Mouse (Mus musculus) hindbrain, embryonic 12.5 days (tissue): ENCODE results near the gene Ngef. TPM values are rescaled to one million over a fixed set of nuclear protein-coding genes. Genes with fewer than 3 reads are reported as not detected.

ENCODE experiments used
- ATAC-seq: fragments of 200-750 bp; cut with Nextera tagmentation; 2 replicates; pipeline ENCODE4 v1.8.0; 2017; ENCODE audit warnings: moderate TSS enrichment; ENCODE audit not compliant: low FRiP score
- H3K27ac ChIP-seq: fragments of 300-500 bp; sonication (generic); 2 replicates; pipeline ENCODE4 v1.5.1; 2016; ENCODE audit warnings: mild to moderate bottlenecking
- H3K27me3 ChIP-seq: fragments of 300-500 bp; sonication (generic); 2 replicates; pipeline ENCODE4 v1.6.1; 2016; ENCODE audit warnings: mild to moderate bottlenecking
- H3K36me3 ChIP-seq: fragments of 300-500 bp; sonication (generic); 2 replicates; pipeline ENCODE4 v1.6.1; 2016; ENCODE audit warnings: mild to moderate bottlenecking
- H3K4me1 ChIP-seq: fragments of 300-500 bp; sonication (generic); 2 replicates; pipeline ENCODE4 v1.6.1; 2016
- H3K4me2 ChIP-seq: fragments of 300-500 bp; sonication (generic); replicated peaks from 2 replicates; pipeline ENCODE4 v1.6.1; 2016; ENCODE audit warnings: mild to moderate bottlenecking
- H3K4me3 ChIP-seq: fragments of 300-500 bp; sonication (generic); 2 replicates; pipeline ENCODE4 v1.5.1; 2016; ENCODE audit warnings: mild to moderate bottlenecking
- H3K9ac ChIP-seq: fragments of 300-500 bp; sonication (generic); 2 replicates; pipeline ENCODE4 v1.6.1; 2016; ENCODE audit warnings: mild to moderate bottlenecking, moderate library complexity
- H3K9me3 ChIP-seq: fragments of 300-500 bp; sonication (generic); replicated peaks from 2 replicates; pipeline ENCODE4 v1.6.1; 2016; ENCODE audit warnings: mild to moderate bottlenecking
- WGBS: fragments of 180-500 bp; shearing (Covaris S2); methylation state at CpG from one replicate; pipeline ENCODE4 v1.1.7; 2016; 5-methylcytosine and 5-hydroxymethylcytosine counted together
- polyA plus RNA-seq: library from polyadenylated mRNA; unstranded; fragments of >200 nt; fragmentation: Nextera tagmentation; extraction: Ambion mirVana; gene quantifications from 2 replicates; pipeline ENCODE4 v1.2.1, GENCODE M21; 2016

Ngef gene
- polyA plus RNA-seq, 1 experiment from 2014 or later, result 5.9 TPM

DNA sequence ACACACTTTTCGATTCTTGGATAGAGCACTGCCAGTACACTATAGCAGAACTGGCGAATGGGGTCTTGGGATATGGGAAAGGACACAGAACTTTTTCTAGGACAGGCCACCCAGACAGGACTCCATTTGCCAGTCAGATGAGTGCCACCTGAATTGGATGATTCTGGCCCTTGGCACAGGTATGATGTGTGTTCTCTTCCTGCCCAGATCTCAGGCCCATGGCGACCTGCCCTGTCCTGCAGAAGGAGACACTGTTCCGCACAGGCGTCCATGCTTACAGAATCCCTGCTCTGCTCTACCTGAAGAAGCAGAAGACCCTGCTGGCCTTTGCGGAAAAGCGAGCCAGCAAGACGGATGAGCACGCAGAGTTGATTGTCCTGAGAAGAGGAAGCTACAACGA lies 21.0 kb upstream of the Ngef start:
- Histone ChIP-seq H3K27me3 (no peaks in the 10 kb centered on the region), H3K4me2 (no peak overlapping the region), H3K4me3 (no peak overlapping the region), H3K36me3 (no peaks in the 10 kb centered on the region), H3K4me1 (no peaks in the 10 kb centered on the region), H3K9me3 (no peaks in the 10 kb centered on the region), H3K9ac (no peak overlapping the region), H3K27ac (no peak overlapping the region)
- WGBS, result 89% methylated on average over 10 of the region's 10 CpGs
- ATAC-seq, result no peak

DNA sequence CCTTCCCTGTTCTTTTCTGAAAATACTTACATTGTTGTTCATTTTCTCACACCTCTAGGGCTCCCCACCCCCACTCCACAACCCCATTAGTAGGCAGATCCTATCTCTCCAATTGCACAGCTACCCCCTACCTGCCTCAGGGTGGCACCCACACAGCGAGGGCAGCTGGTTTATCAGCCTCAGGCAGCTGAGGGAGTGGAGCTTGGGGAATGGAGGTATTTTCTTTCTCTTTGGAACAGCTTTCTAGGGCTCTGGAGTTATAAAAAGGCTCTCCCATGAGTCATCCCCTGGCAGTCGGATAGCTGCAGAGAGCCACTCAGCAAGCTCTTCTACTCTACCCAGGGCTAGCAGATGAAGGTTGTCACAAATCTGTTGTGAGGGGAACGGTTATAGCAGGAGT lies 20.6 kb upstream of the Ngef start:
- Histone ChIP-seq H3K9ac (no peak overlapping the region), H3K4me1 (no peaks in the 10 kb centered on the region), H3K27ac (no peak overlapping the region), H3K4me2 (no peak overlapping the region), H3K27me3 (no peaks in the 10 kb centered on the region), H3K36me3 (no peaks in the 10 kb centered on the region), H3K9me3 (no peaks in the 10 kb centered on the region), H3K4me3 (no peak overlapping the region)
- no peak for ATAC-seq
- 80% methylated on average over 3 of the region's 3 CpGs for WGBS

DNA sequence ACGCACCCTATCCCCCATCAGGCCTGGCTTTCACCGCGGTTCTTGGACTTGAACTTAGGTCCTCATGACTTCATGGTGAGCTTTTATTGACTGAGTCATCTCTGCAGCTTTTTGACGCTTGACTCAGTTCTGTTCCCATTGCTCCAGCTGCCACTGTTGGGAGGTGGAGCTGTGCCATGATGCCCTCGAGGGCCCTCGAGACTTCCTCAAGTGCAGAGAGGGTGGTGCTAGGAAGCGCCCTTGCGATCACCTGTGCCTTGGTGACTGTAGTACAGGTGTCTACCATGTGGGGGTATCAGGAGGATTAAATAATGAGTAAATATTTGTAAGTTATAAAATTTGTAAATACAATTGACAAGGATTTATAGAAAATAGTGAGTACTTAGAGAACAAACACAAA lies 16.3 kb upstream of the Ngef start:
- 90% methylated on average over 8 of the region's 8 CpGs for WGBS
- ATAC-seq, result no peak
- Histone ChIP-seq H3K4me2 (no peak overlapping the region), H3K9ac (no peak overlapping the region), H3K9me3 (no peaks in the 10 kb centered on the region), H3K27ac (no peak overlapping the region), H3K4me3 (no peak overlapping the region), H3K36me3 (no peaks in the 10 kb centered on the region), H3K27me3 (peaks cover 3% of the 10 kb centered on the region; the same call in 1 of the 2 replicates), H3K4me1 (no peaks in the 10 kb centered on the region)

DNA sequence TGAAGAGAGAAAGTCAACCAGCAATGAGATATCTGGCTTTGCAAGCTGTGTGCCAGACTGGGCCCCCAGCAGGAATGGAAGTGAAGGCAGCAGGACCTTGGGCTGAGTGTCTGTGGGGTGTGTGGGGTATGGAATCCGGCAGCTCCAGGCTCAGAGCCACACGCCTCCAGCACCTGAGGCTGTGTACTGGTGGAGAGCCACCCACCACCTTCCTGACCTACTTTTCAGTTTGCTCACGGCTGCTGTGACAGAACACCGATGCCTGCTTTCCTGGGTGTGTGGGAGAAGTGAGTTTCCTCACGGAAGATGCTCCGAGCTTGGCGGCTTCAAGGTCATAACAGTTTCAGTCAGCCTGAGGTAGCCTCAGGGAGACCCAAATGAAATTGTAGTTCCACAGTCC lies 15.5 kb upstream of the Ngef start:
- ATAC-seq, result no peak
- Histone ChIP-seq H3K4me2 (no peak overlapping the region), H3K27me3 (peaks cover 7% of the 10 kb centered on the region; the same call in 1 of the 2 replicates), H3K27ac (no peak overlapping the region), H3K4me3 (no peak overlapping the region), H3K9ac (no peak overlapping the region), H3K4me1 (no peaks in the 10 kb centered on the region), H3K9me3 (no peaks in the 10 kb centered on the region), H3K36me3 (no peaks in the 10 kb centered on the region)
- WGBS, result 96% methylated on average over 7 of the region's 7 CpGs

DNA sequence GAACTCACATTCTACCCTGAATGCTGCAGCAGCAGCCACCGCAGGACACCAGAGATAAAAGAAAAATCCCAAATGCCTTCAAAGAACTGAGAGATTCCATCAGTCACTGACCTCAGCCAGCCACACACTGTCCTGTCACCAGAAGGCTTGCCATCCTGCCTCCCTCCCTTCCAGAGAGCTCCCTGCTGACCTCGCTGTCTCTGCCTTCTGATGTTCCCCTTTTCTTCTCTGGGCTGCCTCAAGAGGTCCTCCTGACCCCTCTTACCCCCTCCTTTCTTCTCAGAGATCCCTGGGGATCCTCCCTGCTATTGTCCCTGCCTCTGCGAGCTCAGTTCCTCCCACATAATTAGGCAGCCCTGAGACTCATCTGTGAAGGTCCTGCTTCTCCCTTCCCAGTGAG lies 7.2 kb upstream of the Ngef start:
- Histone ChIP-seq H3K4me1 (peaks cover 7% of the 10 kb centered on the region), H3K36me3 (no peaks in the 10 kb centered on the region), H3K4me3 (no peak overlapping the region), H3K27ac (no peak overlapping the region), H3K4me2 (no peak overlapping the region; the same call in 1 of the 2 replicates), H3K9me3 (no peaks in the 10 kb centered on the region), H3K9ac (0 out of 2 replicates have a peak overlapping the region, but pooled peaks have one; percentile 13), H3K27me3 (peaks cover 35% of the 10 kb centered on the region)
- ATAC-seq, result no peak
- 3% methylated on average over 3 of the region's 3 CpGs for WGBS

DNA sequence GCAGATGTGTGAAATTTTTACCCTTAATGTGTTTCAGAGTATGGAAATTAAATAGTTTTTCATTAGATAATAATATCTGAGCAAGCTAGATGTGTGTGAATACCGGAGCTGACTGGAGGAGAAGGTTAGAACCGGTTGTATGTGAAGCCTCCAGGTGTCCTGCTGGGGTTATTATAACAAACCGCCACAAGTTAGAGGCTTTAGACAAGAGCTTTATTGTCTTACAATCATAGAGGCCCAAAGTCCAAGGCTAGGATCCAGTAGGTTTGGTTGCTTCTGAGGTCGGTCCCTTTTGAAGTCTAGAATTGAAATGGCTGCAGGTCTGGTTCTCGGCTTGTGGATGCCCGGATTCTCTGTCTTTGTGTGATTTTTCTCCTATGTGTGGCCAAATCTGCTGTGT lies 5.3 kb upstream of the Ngef start:
- peaks cover 14% of the 10 kb centered on the region for H3K4me1 ChIP-seq
- H3K27ac ChIP-seq, result no peak overlapping the region
- no peak overlapping the region for H3K9ac ChIP-seq
- 80% methylated on average over 6 of the region's 6 CpGs for WGBS
- H3K27me3 ChIP-seq, result peaks cover 28% of the 10 kb centered on the region
- no peak for ATAC-seq
- H3K4me3 ChIP-seq, result no peak overlapping the region
- H3K4me2 ChIP-seq, result no peak overlapping the region
- no peaks in the 10 kb centered on the region for H3K9me3 ChIP-seq
- no peaks in the 10 kb centered on the region for H3K36me3 ChIP-seq

DNA sequence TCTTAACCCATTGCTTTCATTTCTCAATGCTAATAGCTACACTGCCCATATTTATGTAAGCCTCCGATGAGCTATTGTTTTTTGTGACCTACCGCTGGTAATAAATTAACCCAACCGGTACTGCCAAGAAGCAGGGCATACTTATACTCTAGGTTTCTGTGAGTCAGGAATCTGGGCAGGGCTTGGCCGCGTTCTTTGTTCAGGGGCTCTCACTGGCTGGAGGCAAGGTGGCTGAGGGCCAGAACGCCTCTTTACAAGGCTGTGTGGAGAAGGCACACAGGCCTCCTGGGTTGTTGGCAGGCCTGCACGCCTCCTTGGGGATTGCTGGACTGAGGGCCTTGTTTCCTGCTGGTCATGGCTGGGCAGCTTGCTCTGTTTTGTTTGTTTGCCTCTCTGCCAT lies 1.1 kb upstream of the Ngef start:
- H3K9me3 ChIP-seq, result no peaks in the 10 kb centered on the region
- no peaks in the 10 kb centered on the region for H3K27me3 ChIP-seq
- peaks cover 12% of the 10 kb centered on the region for H3K4me1 ChIP-seq
- no peak overlapping the region for H3K4me2 ChIP-seq
- peak overlapping the region; percentile 30; the same call in 1 of the 2 replicates for H3K27ac ChIP-seq
- WGBS, result 65% methylated on average over 7 of the region's 7 CpGs
- no peak overlapping the region for H3K9ac ChIP-seq
- no peaks in the 10 kb centered on the region for H3K36me3 ChIP-seq
- ATAC-seq, result peak; percentile 46
- no peak overlapping the region for H3K4me3 ChIP-seq

DNA sequence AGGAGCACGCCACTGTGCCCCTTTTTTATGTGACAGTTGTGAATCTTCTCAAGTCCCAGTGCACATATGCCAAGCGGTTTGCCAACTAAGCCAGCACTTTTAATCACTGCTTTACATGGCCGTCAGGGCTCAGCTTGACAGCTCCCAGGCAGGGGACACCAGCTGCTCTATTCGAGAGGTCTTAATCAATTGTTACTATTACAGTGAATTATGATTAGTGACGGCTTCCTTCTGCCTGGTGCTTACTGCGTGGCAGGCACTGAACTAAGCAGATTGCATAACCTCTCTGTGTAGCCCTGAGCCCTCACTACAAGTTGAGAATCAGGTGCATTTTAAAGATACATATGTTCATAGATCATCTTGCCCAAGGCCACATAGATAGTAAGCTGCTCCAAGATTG lies 683 bp upstream of the Ngef start:
- Histone ChIP-seq H3K9ac (no peak overlapping the region), H3K27ac (no peak overlapping the region), H3K4me3 (no peak overlapping the region), H3K4me1 (peaks cover 12% of the 10 kb centered on the region), H3K36me3 (no peaks in the 10 kb centered on the region), H3K27me3 (no peaks in the 10 kb centered on the region), H3K4me2 (no peak overlapping the region), H3K9me3 (no peaks in the 10 kb centered on the region)
- ATAC-seq, result peak; percentile 87
- WGBS, result 49% methylated on average over 6 of the region's 6 CpGs

DNA sequence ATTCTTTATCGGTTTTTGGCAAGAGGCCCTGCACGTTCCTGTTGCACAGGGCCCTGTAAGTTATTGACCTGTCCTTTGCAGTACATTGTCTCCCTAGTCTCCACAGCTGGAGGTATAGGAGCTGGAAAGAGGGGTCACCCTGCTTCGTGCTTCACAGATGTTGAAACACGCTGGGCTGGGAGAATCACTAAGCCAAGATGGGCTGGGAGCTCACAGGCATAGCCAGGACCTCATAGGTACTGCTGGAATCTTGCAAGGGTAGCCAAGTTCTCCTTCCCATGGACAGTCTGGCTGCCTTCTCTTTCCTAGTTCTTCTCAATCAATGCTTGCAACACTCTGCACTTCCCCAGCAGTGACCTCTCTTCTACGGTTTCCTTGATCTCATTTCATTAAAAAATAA lies 409 bp downstream of the Ngef start:
- no peak for ATAC-seq

DNA sequence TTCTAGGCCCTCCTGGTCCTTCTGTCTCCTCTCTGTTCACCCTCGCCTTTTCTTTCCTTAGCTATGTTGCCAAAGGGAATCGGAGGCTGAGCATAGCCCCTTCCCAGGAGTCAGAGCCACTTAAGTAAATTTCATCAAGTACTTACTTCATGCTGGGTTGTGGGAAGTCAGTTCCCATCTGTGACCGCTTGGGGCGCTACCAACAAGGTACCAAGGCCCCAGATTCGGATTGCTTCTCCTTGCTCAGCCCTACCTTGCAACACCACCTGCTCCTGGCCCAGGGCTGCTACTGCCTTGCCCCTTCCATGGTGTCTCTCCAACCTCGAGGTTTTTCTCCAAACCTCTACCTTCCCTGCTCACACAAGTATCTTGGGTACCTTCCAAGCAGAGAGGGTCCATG lies 5.3 kb downstream of the Ngef start:
- no peaks in the 10 kb centered on the region for H3K9me3 ChIP-seq
- 49% methylated on average over 6 of the region's 6 CpGs for WGBS
- no peak overlapping the region for H3K9ac ChIP-seq
- ATAC-seq, result no peak
- H3K36me3 ChIP-seq, result no peaks in the 10 kb centered on the region
- H3K27ac ChIP-seq, result no peak overlapping the region
- H3K4me1 ChIP-seq, result no peaks in the 10 kb centered on the region
- no peak overlapping the region for H3K4me3 ChIP-seq
- H3K4me2 ChIP-seq, result no peak overlapping the region
- H3K27me3 ChIP-seq, result no peaks in the 10 kb centered on the region

More for the DNA sequence above, 409 bp downstream of the Ngef start:
- no peak overlapping the region for H3K4me3 ChIP-seq
- no peak overlapping the region for H3K9ac ChIP-seq
- no peaks in the 10 kb centered on the region for H3K9me3 ChIP-seq
- H3K36me3 ChIP-seq, result no peaks in the 10 kb centered on the region
- no peaks in the 10 kb centered on the region for H3K27me3 ChIP-seq
- 89% methylated on average over 5 of the region's 5 CpGs for WGBS
- H3K27ac ChIP-seq, result no peak overlapping the region
- H3K4me2 ChIP-seq, result no peak overlapping the region
- peaks cover 12% of the 10 kb centered on the region for H3K4me1 ChIP-seq

DNA sequence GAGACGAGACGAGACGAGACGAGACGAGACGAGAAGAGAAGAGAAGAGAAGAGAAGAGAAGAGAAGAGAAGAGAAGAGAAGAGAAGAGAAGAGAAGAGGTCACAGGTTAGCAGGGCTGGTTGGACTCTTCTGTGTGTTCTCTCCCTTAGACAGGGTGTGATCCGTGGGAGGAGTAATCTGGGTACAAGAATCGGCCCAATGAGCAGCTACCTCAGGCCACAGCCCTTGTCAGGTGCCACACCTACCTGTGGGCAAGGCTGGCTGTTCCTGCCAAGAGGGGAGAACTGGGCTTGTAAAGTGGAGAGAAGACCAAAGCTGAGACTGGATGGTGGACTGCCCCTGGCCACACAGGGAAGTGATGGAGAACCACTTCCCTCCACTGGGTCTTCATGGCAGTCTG lies 7.9 kb downstream of the Ngef start:
- no peaks in the 10 kb centered on the region for H3K27me3 ChIP-seq
- H3K27ac ChIP-seq, result no peak overlapping the region
- ATAC-seq, result no peak
- WGBS, result 87% methylated on average over 8 of the region's 8 CpGs
- no peaks in the 10 kb centered on the region for H3K4me1 ChIP-seq
- H3K4me2 ChIP-seq, result no peak overlapping the region
- no peaks in the 10 kb centered on the region for H3K36me3 ChIP-seq
- H3K4me3 ChIP-seq, result no peak overlapping the region
- H3K9ac ChIP-seq, result no peak overlapping the region
- H3K9me3 ChIP-seq, result no peaks in the 10 kb centered on the region

DNA sequence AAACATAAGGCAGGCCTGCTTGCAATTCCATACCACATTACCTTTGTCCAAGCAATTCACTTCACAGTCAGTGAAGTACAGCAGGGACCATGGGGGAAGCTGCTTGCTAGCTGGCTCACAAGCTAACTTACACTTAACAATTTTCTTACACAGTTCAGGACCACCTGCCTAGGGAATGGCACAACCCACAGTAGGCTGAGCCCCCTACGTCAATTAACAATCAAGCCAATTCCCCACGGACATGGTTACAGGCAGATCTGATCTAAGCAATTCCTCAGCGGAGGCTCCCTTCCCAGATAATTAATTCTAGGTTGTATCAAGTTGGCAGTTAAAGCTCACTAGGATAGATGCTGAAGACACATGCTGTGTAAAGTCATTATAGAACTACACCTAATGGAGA lies 10.7 kb downstream of the Ngef start:
- Histone ChIP-seq H3K27ac (no peak overlapping the region), H3K4me3 (no peak overlapping the region), H3K27me3 (no peaks in the 10 kb centered on the region), H3K9me3 (no peaks in the 10 kb centered on the region), H3K36me3 (no peaks in the 10 kb centered on the region), H3K9ac (no peak overlapping the region), H3K4me1 (no peaks in the 10 kb centered on the region), H3K4me2 (no peak overlapping the region)
- ATAC-seq, result no peak
- WGBS, result 55% methylated on average over 3 of the region's 3 CpGs

DNA sequence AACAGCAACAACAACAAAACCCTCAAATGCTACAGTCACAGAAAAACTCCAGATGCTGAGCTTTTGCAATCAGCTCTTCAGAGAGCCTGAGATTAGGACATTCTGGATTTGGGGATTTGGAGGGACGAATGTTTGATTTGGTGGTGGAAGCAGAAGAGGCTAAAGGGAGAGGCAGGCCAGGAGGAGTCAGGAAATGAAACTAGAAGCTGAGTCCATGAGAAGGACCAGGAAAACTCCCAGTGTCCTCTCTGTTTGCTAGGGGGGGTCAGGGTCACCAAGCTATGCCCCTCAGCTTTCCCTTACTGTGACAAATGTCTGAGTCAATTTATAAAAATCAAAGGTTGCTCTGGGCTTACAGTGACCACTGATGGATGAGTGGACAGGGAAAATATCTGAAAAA lies 20.1 kb downstream of the Ngef start:
- whole genome bisulfite sequencing, result 81% methylated on average over 1 of the region's 1 CpGs
- Histone ChIP-seq H3K9ac (no peak overlapping the region), H3K4me3 (no peak overlapping the region), H3K27me3 (no peaks in the 10 kb centered on the region), H3K36me3 (no peaks in the 10 kb centered on the region), H3K9me3 (no peaks in the 10 kb centered on the region), H3K27ac (no peak overlapping the region), H3K4me1 (no peaks in the 10 kb centered on the region), H3K4me2 (no peak overlapping the region)
- ATAC-seq, result no peak
